Mouse (Mus musculus): ENCODE results near the gene Scfd2. TPM values are rescaled to one million over a fixed set of nuclear protein-coding genes. Genes with fewer than 3 reads are reported as not detected.

Gene Scfd2
- total RNA-seq, 2 experiments from 2014 or later, result 23.6 to 27.6 TPM

GRCm38 (mm10) chr5:74190911-74191310, 340.6 kb downstream of the Scfd2 start:
- Histone ChIP-seq H3K4me3 (no peak overlapping the region), H3K27ac (no peak overlapping the region)
- DNase-seq (ENCODE audit: low spot score in 2 of 2), result no peak
- TF ChIP-seq CTCF (conservative IDR thresholded peaks at IDR 0.05), result no peak

DNA sequence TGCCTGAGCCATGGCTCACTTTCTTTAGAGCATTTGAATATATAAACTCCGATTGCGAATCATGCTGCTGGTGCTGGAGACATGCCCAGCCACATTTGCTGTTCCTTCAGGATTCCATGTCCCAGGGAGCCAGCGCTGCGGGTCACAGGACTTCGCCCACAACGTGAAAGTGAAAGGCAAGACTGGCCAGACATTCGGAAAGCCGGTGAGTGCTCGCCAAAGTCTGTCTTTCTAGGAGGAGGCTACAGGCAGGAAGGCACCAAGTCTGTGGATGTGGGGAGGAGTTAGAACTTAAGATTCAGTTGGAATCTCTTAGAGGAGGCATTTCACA, 341.4 kb downstream of the Scfd2 start:
- peak overlapping the region; percentile 6; the same call in 1 of the 2 replicates for H3K4me3 ChIP-seq
- TF ChIP-seq CTCF (conservative IDR thresholded peaks at IDR 0.05), result no peak
- peak overlapping the region; percentile 74 for H3K27ac ChIP-seq
- DNase-seq (ENCODE audit: low spot score in 2 of 2), result no peak

DNA sequence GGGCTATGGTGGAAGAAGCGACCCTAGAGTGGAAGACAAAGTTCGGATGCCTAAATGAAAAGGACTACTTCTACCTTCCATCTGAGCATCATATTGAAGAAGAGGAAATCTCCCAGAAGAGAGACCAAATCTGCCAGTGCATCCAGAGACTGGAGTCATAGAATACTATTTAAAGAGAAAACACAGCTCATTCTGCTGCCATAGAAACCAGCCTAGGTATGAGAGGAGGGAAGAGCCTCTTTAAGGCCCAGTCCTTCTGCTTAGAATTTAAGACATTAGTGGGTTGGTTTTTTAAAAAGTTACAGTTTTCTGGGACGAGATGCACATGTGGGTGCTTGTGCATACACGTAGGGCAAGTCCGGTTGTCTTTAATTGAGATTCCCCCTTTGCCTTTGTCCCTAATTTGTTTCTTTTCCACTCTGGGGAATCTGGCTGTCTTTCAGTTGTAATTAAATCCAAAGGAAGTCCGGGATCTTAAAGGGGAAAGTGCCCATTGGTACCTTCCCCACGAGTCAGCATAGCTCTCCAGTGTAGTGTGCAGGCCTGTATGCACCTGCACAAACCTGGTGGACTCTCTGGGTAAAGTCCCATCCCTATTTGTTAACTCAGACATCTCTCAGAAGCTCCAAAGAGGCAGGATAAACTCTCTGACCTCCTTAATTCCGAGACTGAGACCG, 341.9 kb downstream of the Scfd2 start:
- H3K4me3 ChIP-seq, result peak overlapping the region; percentile 6; the same call in 1 of the 2 replicates
- H3K27ac ChIP-seq, result peak overlapping the region; percentile 74
- no peak for DNase-seq (ENCODE audit: low spot score in 2 of 2)
- TF ChIP-seq CTCF (conservative IDR thresholded peaks at IDR 0.05), result no peak

GRCm38 (mm10) chr5:74188886-74189285, 342.7 kb downstream of the Scfd2 start:
- H3K27ac ChIP-seq, result peak overlapping the region; percentile 74; the same call in 1 of the 2 replicates

GRCm38 (mm10) chr5:74188076-74188475, 343.5 kb downstream of the Scfd2 start:
- DNase-seq (ENCODE audit: low spot score in 2 of 2), result no peak
- 0 out of 2 replicates have a peak overlapping the region, but pooled peaks have one; percentile 74 for H3K27ac ChIP-seq
- TF ChIP-seq CTCF (conservative IDR thresholded peaks at IDR 0.05), result no peak

More at GRCm38 (mm10) chr5:74188886-74189285, 342.7 kb downstream of the Scfd2 start:
- no peak for DNase-seq (ENCODE audit: low spot score in 2 of 2)
- TF ChIP-seq CTCF (conservative IDR thresholded peaks at IDR 0.05), result no peak
- H3K4me3 ChIP-seq, result no peak overlapping the region

DNA sequence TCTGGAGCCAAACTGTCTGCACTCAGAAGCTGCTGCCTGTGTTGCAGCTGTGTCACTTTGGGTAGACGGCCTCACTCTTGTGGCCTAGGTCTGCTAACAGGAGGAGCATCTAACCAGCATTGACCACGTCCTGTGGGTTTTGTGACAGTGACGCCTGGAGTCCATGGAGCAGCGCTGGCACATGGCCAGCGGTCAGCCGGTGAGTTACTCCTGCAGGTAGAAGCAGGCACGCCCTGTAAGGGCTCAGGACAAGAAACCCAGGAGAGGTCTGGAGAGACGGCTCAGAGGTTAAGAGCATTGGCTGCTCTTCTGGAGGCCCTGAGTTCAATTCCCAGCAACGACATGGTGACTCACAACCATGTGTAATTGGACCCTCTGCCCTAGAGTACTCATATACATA, 347.0 kb downstream of the Scfd2 start:
- DNase-seq (ENCODE audit: low spot score in 2 of 2), result no peak
- Histone ChIP-seq H3K27ac (no peak overlapping the region), H3K4me3 (no peak overlapping the region)
- TF ChIP-seq CTCF (conservative IDR thresholded peaks at IDR 0.05), result no peak

More at GRCm38 (mm10) chr5:74188076-74188475, 343.5 kb downstream of the Scfd2 start:
- H3K4me3 ChIP-seq, result no peak overlapping the region

DNA sequence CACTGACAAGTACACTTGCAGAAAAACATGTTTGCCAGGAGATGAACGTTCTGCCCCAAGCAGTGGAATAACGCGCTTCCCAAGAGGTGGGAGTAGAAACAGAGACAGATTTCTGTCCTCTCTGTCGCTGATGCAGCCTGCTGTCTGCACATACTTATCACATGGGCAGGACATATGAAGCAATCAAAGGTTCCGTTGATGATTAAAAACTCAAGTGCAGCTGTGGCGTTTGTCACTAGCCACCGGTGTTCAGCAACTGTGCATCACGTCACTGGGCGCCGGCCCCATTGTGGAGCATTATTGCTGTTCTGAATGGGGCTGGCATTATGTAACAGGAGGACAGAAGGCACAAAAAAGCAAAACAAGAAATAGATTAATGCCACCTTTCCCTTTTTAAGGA, 348.4 kb downstream of the Scfd2 start:
- DNase-seq (ENCODE audit: low spot score in 2 of 2), result peak; percentile 40 to 61
- no peak for TF ChIP-seq CTCF (conservative IDR thresholded peaks at IDR 0.05)
- 0 out of 2 replicates have a peak overlapping the region, but pooled peaks have one; percentile 0 for H3K4me3 ChIP-seq
- H3K27ac ChIP-seq, result peak overlapping the region; percentile 85

GRCm38 (mm10) chr5:74180216-74180615, 351.3 kb downstream of the Scfd2 start:
- H3K4me3 ChIP-seq, result no peak overlapping the region
- no peak for DNase-seq (ENCODE audit: low spot score in 2 of 2)
- no peak for TF ChIP-seq CTCF (conservative IDR thresholded peaks at IDR 0.05)
- H3K27ac ChIP-seq, result no peak overlapping the region

DNA sequence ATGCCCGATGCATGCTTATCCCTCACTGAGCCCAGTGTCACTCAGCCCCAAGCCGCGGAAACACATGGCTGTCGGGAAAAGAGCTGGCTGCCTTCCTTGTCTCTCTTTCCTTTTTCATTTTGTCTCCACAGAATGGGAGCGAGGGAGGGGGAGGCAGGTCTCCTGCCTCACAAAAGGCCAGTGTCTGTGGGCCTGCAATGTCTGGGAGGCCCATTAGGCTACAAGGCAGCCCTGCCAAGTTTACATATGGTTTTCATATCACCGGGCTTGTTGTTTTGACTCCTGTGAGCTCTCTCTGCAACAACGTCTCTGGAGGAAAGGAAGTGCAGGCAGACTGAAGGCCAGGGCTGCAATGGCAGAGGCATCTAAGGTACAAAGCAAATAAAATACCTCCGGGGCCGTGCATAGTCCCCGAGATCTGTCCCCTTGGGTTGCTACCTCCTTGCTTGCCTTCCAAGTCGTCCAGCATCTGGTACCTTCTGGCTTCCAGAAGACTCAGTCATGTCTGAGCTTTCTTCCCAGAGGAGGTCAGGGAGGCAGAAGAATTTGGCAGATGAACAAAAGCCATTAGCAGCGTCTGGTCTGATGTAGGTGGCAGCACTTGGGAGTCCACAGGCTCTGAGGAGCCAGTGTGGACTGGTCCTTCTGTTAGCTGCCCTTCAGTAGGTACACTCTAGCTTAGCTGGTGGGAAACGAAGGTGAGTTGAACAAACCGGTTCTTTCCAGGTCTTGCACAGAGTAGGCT, 355.9 kb downstream of the Scfd2 start:
- no peak for TF ChIP-seq CTCF (conservative IDR thresholded peaks at IDR 0.05)
- no peak overlapping the region for H3K4me3 ChIP-seq
- H3K27ac ChIP-seq, result no peak overlapping the region
- no peak for DNase-seq (ENCODE audit: low spot score in 2 of 2)

GRCm38 (mm10) chr5:74173162-74173844, 358.3 kb downstream of the Scfd2 start:
- DNase-seq (ENCODE audit: low spot score in 2 of 2), result no peak
- no peak for TF ChIP-seq CTCF (conservative IDR thresholded peaks at IDR 0.05)
- peak overlapping the region; percentile 59 for H3K27ac ChIP-seq
- peak overlapping the region; percentile 19; the same call in 1 of the 2 replicates for H3K4me3 ChIP-seq

- no peak overlapping the region for H3K4me3 ChIP-seq
- TF ChIP-seq CTCF (conservative IDR thresholded peaks at IDR 0.05), result no peak
- no peak overlapping the region for H3K27ac ChIP-seq
- no peak for DNase-seq (ENCODE audit: low spot score in 2 of 2)
Measured at GRCm38 (mm10) chr5:74172208-74172607, 359.4 kb downstream of the Scfd2 start.

DNA sequence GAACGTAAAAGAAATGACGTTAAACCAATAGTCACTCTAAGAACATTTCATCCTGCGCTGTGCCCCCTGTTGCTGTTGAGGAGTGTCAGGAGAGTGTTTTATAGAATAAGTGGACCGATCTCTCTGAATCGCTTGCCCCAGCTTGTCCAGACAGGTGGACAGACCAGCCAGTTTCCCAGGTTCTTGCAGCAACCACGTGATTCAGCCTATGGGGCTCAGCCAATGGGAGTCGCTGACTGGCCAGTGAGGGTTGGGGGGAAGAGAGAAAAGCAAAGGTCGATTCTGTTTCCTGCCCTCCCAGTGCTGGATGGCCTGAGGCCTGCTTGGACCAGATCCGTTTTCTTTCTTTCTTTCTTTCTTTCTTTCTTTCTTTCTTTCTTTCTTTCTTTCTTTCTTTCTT, 359.8 kb downstream of the Scfd2 start:
- no peak overlapping the region for H3K4me3 ChIP-seq
- no peak for DNase-seq (ENCODE audit: low spot score in 2 of 2)
- H3K27ac ChIP-seq, result no peak overlapping the region
- TF ChIP-seq CTCF (conservative IDR thresholded peaks at IDR 0.05), result no peak

DNA sequence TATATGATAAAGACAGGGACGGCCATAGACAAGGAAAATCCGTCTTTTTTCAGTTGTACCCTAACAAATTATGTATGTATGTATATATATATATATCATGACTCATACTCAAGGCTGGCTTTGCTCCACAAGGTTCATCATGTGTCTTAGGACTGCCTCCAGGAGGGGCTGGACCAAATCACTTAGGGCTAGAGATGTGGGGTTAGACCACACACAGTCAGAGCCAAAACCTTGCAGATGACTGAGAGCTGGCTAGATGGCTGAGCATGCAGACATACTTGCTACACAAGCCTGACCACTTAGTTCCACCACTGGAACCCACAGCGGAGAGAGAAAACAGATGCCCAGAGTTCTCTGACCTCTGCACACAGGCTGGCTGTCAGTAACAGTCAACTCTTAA, 363.5 kb downstream of the Scfd2 start:
- no peak for TF ChIP-seq CTCF (conservative IDR thresholded peaks at IDR 0.05)
- H3K4me3 ChIP-seq, result no peak overlapping the region
- H3K27ac ChIP-seq, result no peak overlapping the region
- no peak for DNase-seq (ENCODE audit: low spot score in 2 of 2)

Data from layer of hippocampus, adult 2 months (tissue).